ENCODE assay signal across 7 mouse cellular contexts in the genomic region with DNA sequence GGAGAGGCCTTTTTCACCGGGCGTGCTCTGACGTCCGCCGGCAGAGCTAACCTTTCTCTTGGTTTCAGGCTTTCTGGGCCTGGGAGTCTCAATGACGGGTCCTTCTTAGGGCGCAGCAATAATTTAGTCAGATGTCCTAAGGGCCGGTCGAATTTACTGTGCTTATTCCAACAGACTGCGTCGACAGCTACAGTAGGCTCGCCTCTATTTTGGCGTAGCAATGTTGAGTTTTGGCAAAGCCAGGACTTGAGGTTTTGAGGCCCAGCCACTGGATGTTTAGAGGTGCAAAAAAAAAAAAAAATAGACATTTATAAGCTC. TPM values are rescaled to one million over a fixed set of nuclear protein-coding genes. Genes with fewer than 3 reads are reported as not detected.
A peak's percentile ranks its signal among the peaks of the same experiment; 100 is the strongest.
DNase-seq lines count a peak whose midpoint lies in the region; ATAC-seq and TF ChIP-seq lines count a peak whose summit lies in the region.

No protein-coding gene starts in this region.

- peaks cover 66% of the 10 kb centered on the region for H3K4me1 ChIP-seq in megakaryocyte, embryonic 14.5 days
- H3K4me1 ChIP-seq in embryonic facial prominence, embryonic 10.5 days, result peaks cover 28% of the 10 kb centered on the region
- peaks cover 13% of the 10 kb centered on the region for H3K4me1 ChIP-seq in intestine, embryonic 15.5 days (replicated peaks)
- no peaks in the 10 kb centered on the region for H3K4me1 ChIP-seq in olfactory bulb, adult 2 months (ENCODE audit: control insufficient read depth, insufficient read depth, low read length)

- peak overlapping the region; percentile 57 for H3K4me2 ChIP-seq in intestine, embryonic 15.5 days (replicated peaks)

- no peaks in the 10 kb centered on the region for H3K27me3 ChIP-seq in megakaryocyte, embryonic 14.5 days (replicated peaks)
- H3K27me3 ChIP-seq in embryonic facial prominence, embryonic 10.5 days (replicated peaks; ENCODE audit: low read depth, poor library complexity, severe bottlenecking), result no peaks in the 10 kb centered on the region
- H3K27me3 ChIP-seq in intestine, embryonic 15.5 days (replicated peaks), result no peaks in the 10 kb centered on the region

- H3K9me3 ChIP-seq in megakaryocyte, embryonic 14.5 days, result no peaks in the 10 kb centered on the region
- H3K9me3 ChIP-seq in embryonic facial prominence, embryonic 10.5 days, result no peaks in the 10 kb centered on the region
- H3K9me3 ChIP-seq in intestine, embryonic 15.5 days, result no peaks in the 10 kb centered on the region

- no peak for ATAC-seq in megakaryocyte, adult 5-6 weeks (ENCODE audit: poor library complexity, severe bottlenecking)
- ATAC-seq in intestine, embryonic 15.5 days, result no peak; the same call in 1 of the 2 replicates

- peak overlapping the region; percentile 96 for H3K4me3 ChIP-seq in megakaryocyte, embryonic 14.5 days (replicated peaks)
- H3K4me3 ChIP-seq in embryonic facial prominence, embryonic 10.5 days, result peak overlapping the region; percentile 94
- H3K4me3 ChIP-seq in intestine, embryonic 15.5 days (replicated peaks), result peak overlapping the region; percentile 80
- peak overlapping the region; percentile 97 for H3K4me3 ChIP-seq in olfactory bulb, adult 2 months (ENCODE audit: insufficient read depth, low read depth, low read length)

- TF ChIP-seq CTCF in olfactory bulb, adult 2 months (IDR thresholded peaks at IDR 0.05; ENCODE audit: insufficient read depth, low read depth, low read length), result no peak

- WGBS in embryonic facial prominence, embryonic 10.5 days, result under 1% methylated on average over 13 of the region's 13 CpGs
- under 1% methylated on average over 13 of the region's 13 CpGs for WGBS in intestine, embryonic 15.5 days
- under 1% methylated on average over 13 of the region's 13 CpGs for WGBS in olfactory bulb, adult 2 months

- peaks cover 12% of the 10 kb centered on the region for H3K36me3 ChIP-seq in megakaryocyte, embryonic 14.5 days (replicated peaks; ENCODE audit: low read length)
- peaks cover 6% of the 10 kb centered on the region; the same call in 1 of the 2 replicates for H3K36me3 ChIP-seq in embryonic facial prominence, embryonic 10.5 days (replicated peaks)
- H3K36me3 ChIP-seq in intestine, embryonic 15.5 days, result no peaks in the 10 kb centered on the region

- no peak for DNase-seq in embryonic facial prominence, embryonic 10.5 days (ENCODE audit: low spot score)
- no peak for DNase-seq in right cerebral cortex, postnatal 36 days (ENCODE audit: low spot score in 2 of 2)
- DNase-seq in cerebellum, postnatal 36 days, result no peak

- no peak for TF ChIP-seq POLR2A in olfactory bulb, adult 2 months (IDR thresholded peaks at IDR 0.05; ENCODE audit: insufficient read depth, low read depth, low read length)

- peak overlapping the region; percentile 90 for H3K9ac ChIP-seq in intestine, embryonic 15.5 days

- peak overlapping the region; percentile 91 for H3K27ac ChIP-seq in embryonic facial prominence, embryonic 10.5 days (replicated peaks)
- peak overlapping the region; percentile 93 for H3K27ac ChIP-seq in intestine, embryonic 15.5 days
- H3K27ac ChIP-seq in olfactory bulb, adult 2 months (ENCODE audit: insufficient read depth, low read depth, low read length), result peak overlapping the region; percentile 50

RNA-seq across cellular contexts. Expression of a gene that starts 0.6 kb away (rescaled TPM):
- polyA plus RNA-seq in megakaryocyte, embryonic 14.5 days (2012; ENCODE audit: insufficient read depth, low replicate concordance), result 1.2 TPM in 1 of 2 replicates, not detected in the other
- total RNA-seq in megakaryocyte, adult 5-6 weeks (2015), result 38.9 and 41.4 TPM in 2 replicates
- 46.1 and 49.5 TPM in 2 replicates for total RNA-seq in megakaryocyte, adult 5-6 weeks (2017)
- polyA plus RNA-seq in embryonic facial prominence, embryonic 10.5 days (2016; fragmentation: Nextera tagmentation; extraction: Ambion mirVana), result 44.0 and 44.4 TPM in 2 replicates
- polyA plus RNA-seq in intestine, embryonic 15.5 days (2015; fragmentation: Nextera tagmentation; extraction: Ambion mirVana), result 67.8 and 69.5 TPM in 2 replicates
- not detected in 2 replicates for polyA plus RNA-seq in olfactory bulb, adult 2 months (2012; ENCODE audit: insufficient read depth, insufficient read length, low replicate concordance, missing spikeins)

RNA-seq across cellular contexts. Expression of a gene that starts 51.6 kb away (rescaled TPM):
- 5.0 and 8.8 TPM in 2 replicates for polyA plus RNA-seq in megakaryocyte, embryonic 14.5 days (2012; ENCODE audit: insufficient read depth, low replicate concordance)
- total RNA-seq in megakaryocyte, adult 5-6 weeks (2015), result 47.3 and 50.7 TPM in 2 replicates
- total RNA-seq in megakaryocyte, adult 5-6 weeks (2017), result 48.5 and 49.2 TPM in 2 replicates
- polyA plus RNA-seq in embryonic facial prominence, embryonic 10.5 days (2016; fragmentation: Nextera tagmentation; extraction: Ambion mirVana), result 52.1 and 60.8 TPM in 2 replicates
- polyA plus RNA-seq in intestine, embryonic 15.5 days (2015; fragmentation: Nextera tagmentation; extraction: Ambion mirVana), result 51.9 and 52.3 TPM in 2 replicates
- polyA plus RNA-seq in olfactory bulb, adult 2 months (2012; ENCODE audit: insufficient read depth, insufficient read length, low replicate concordance, missing spikeins), result not detected in 2 replicates
